Mouse (Mus musculus) MEL (cell line): ENCODE data around the gene Gnai3.
A peak's percentile ranks its signal among the peaks of the same experiment; 100 is the strongest.

Experiments
- CHD2 ChIP-seq: IDR thresholded peaks from 2 replicates; pipeline ENCODE4 v1.6.1; 2011; ENCODE audit warnings: low read length, improper control_type of control experiment
- CTCF ChIP-seq, 3 experiments: IDR thresholded peaks in 2 of 3; conservative IDR thresholded peaks in 1 of 3; 2 replicates each; pipeline ENCODE4 v1.5.1; 2011 to 2012; ENCODE audit warnings: low read length in 3 of 3, low read depth in 2 of 3, mild to moderate bottlenecking in 2 of 3, improper control_type of control experiment in 1 of 3, inconsistent platforms in 1 of 3, mixed read lengths in 1 of 3, moderate library complexity in 1 of 3; ENCODE audit not compliant: control insufficient read depth in 1 of 3, insufficient read depth in 1 of 3, poor library complexity in 1 of 3, severe bottlenecking in 1 of 3
- E2F4 ChIP-seq: IDR thresholded peaks from 2 replicates; pipeline ENCODE4 v1.6.1; 2011; ENCODE audit warnings: low read depth, low read length, improper control_type of control experiment, borderline replicate concordance
- GATA1 ChIP-seq: IDR thresholded peaks from 2 replicates; pipeline ENCODE4 v1.6.1; 2011; ENCODE audit warnings: low read depth, low read length, improper control_type of control experiment
- JUND ChIP-seq: IDR thresholded peaks from 2 replicates; pipeline ENCODE4 v1.6.1; 2011; ENCODE audit warnings: low read depth, mild to moderate bottlenecking, improper control_type of control experiment, low read length
- KAT2A ChIP-seq: conservative IDR thresholded peaks from 2 replicates; pipeline ENCODE4 v1.6.1; 2012; ENCODE audit warnings: low read depth, low read length, improper control_type of control experiment, inconsistent platforms
- MAX ChIP-seq: IDR thresholded peaks from 2 replicates; pipeline ENCODE4 v1.6.1; 2011; ENCODE audit warnings: low read length, improper control_type of control experiment
- POLR2A ChIP-seq, 2 experiments: IDR thresholded peaks; 2 replicates each; pipeline ENCODE4 v1.6.1; 2011 to 2012; ENCODE audit warnings: low read length in 2 of 2, mild to moderate bottlenecking in 2 of 2, control low read depth in 1 of 2, improper control_type of control experiment in 1 of 2, low read depth in 1 of 2, moderate library complexity in 1 of 2; ENCODE audit not compliant: control insufficient read depth in 1 of 2, insufficient read depth in 1 of 2, poor library complexity in 1 of 2
- TAL1 ChIP-seq: IDR thresholded peaks from 2 replicates; pipeline ENCODE4 v1.6.1; 2012; ENCODE audit warnings: mild to moderate bottlenecking, inconsistent platforms, low read length, moderate library complexity, mixed read lengths
- TBP ChIP-seq: IDR thresholded peaks from 2 replicates; pipeline ENCODE4 v1.8.0; 2011; ENCODE audit warnings: low read depth, low read length, improper control_type of control experiment
- USF1 ChIP-seq: IDR thresholded peaks from 2 replicates; pipeline ENCODE4 v1.6.1; 2014; ENCODE audit warnings: low read depth, mild to moderate bottlenecking, inconsistent platforms, low read length, improper control_type of control experiment, moderate library complexity

- TF ChIP-seq MAX (no peak), POLR2A (IDR thresholded peaks at IDR 0.05; ENCODE audit: control insufficient read depth in 1 of 2, insufficient read depth in 1 of 2, low read depth in 1 of 2, low read length in 2 of 2, poor library complexity in 1 of 2) (no peak), CHD2 (no peak), TAL1 (no peak), GATA1 (no peak), USF1 (no peak), JUND (no peak), KAT2A (no peak), CTCF (IDR thresholded peaks at IDR 0.05 in 2 of 3, conservative IDR thresholded peaks at IDR 0.05 in 1 of 3; ENCODE audit: control insufficient read depth in 1 of 3, insufficient read depth in 1 of 3, low read depth in 2 of 3, low read length in 3 of 3, poor library complexity in 1 of 3, severe bottlenecking in 1 of 3) (peak; percentile 17 to 24 (median 21); a peak in 3 of 6 replicates), E2F4 (no peak), TBP (no peak)
Observed at GRCm38 (mm10) chr3:108178756-108179715, 33.1 kb upstream of the Gnai3 start.
